In genomic region chr10:64861439-64861838, GRCm38 (mm10) we compare ENCODE assay signal across 12 mouse cellular contexts.
A peak's percentile ranks its signal among the peaks of the same experiment; 100 is the strongest.
DNase-seq lines count a peak whose midpoint lies in the region; ATAC-seq and TF ChIP-seq lines count a peak whose summit lies in the region.
"Had no signal": no experiment of that assay in that cellular context is flagged by ENCODE, and none has a peak within 500 bp of the region (broad histone marks: within the 10 kb centered on the region; RNA-seq: fewer than 3 reads in every experiment).

No protein-coding gene starts in this region.

- H3K27ac ChIP-seq in kidney, embryonic 16.5 days (ENCODE audit: low read length): no peak overlapping the region
- H3K27ac ChIP-seq in CH12.LX (ENCODE audit: insufficient read depth, low read depth): no peak overlapping the region
- H3K27ac ChIP-seq: embryonic facial prominence, embryonic 15.5 days; liver, embryonic 13.5 days had no signal

- no peak overlapping the region for H3K4me3 ChIP-seq in kidney, embryonic 16.5 days (ENCODE audit: low read length)
- H3K4me3 ChIP-seq in CH12.LX (replicated peaks in 1 of 3; ENCODE audit: low read depth in 2 of 3, low read length in 2 of 3, poor library complexity in 1 of 3): no peak overlapping the region
- H3K4me3 ChIP-seq: embryonic facial prominence, embryonic 15.5 days; liver, embryonic 13.5 days; megakaryocyte, embryonic 14.5 days had no signal

- H3K27me3 ChIP-seq in kidney, embryonic 16.5 days (ENCODE audit: insufficient read depth, low read length): no peaks in the 10 kb centered on the region
- no peaks in the 10 kb centered on the region for H3K27me3 ChIP-seq in CH12.LX (replicated peaks)
- H3K27me3 ChIP-seq: embryonic facial prominence, embryonic 15.5 days; liver, embryonic 13.5 days; megakaryocyte, embryonic 14.5 days had no signal

- no peak overlapping the region for H3K4me2 ChIP-seq in kidney, embryonic 16.5 days (replicated peaks; ENCODE audit: low read depth, low read length)
- H3K4me2 ChIP-seq in CH12.LX (ENCODE audit: insufficient read depth, low read depth, poor library complexity, severe bottlenecking): no peak overlapping the region
- H3K4me2 ChIP-seq: embryonic facial prominence, embryonic 15.5 days; liver, embryonic 13.5 days had no signal

- no peaks in the 10 kb centered on the region for H3K36me3 ChIP-seq in kidney, embryonic 16.5 days (ENCODE audit: insufficient read depth, low read length)
- no peaks in the 10 kb centered on the region for H3K36me3 ChIP-seq in CH12.LX (replicated peaks in 1 of 2; ENCODE audit: control insufficient read depth in 1 of 2, insufficient read depth in 1 of 2, low read length in 1 of 2)
- H3K36me3 ChIP-seq: embryonic facial prominence, embryonic 15.5 days; liver, embryonic 13.5 days had no signal

- peak; percentile 11 for DNase-seq in adrenal gland, postnatal 14 days
- no peak for DNase-seq in adrenal gland, postnatal 4 days (ENCODE audit: low spot score in 2 of 2)
- peak; percentile 12 to 60 for DNase-seq in kidney, adult 8-10 months
- peak; percentile 12 for DNase-seq in CH12.LX (ENCODE audit: extremely low read depth)
- DNase-seq in cerebellum, postnatal 10 days: peak; percentile 58 to 61
- no peak for DNase-seq in gastrocnemius, postnatal 36 days
- no peak for DNase-seq in heart, adult 9 months (ENCODE audit: low spot score in 2 of 2)
- DNase-seq: heart, adult 11 months; liver, embryonic 13.5 days had no signal

- peak; percentile 5 for TF ChIP-seq RAD21 in CH12.LX (IDR thresholded peaks at IDR 0.05; ENCODE audit: low read depth, low read length)

- dilution Hi-C loops in CH12.LX (cut with MboI; ENCODE audit: extremely low pct_ligation_motif_present, extremely low pct_unique_long_range_greater_than_20kb, low sequenced_read_pairs): no loop called here

- no peak for TF ChIP-seq POLR2A in CH12.LX (IDR thresholded peaks at IDR 0.05; ENCODE audit: low read depth, low read length)

- H3K9me3 ChIP-seq in kidney, embryonic 16.5 days (ENCODE audit: low read length): no peaks in the 10 kb centered on the region
- no peaks in the 10 kb centered on the region for H3K9me3 ChIP-seq in CH12.LX (replicated peaks; ENCODE audit: low read length)
- H3K9me3 ChIP-seq: embryonic facial prominence, embryonic 15.5 days; liver, embryonic 13.5 days; megakaryocyte, embryonic 14.5 days had no signal

- no peak overlapping the region for H3K9ac ChIP-seq in kidney, embryonic 16.5 days (replicated peaks; ENCODE audit: low read length)
- no peak overlapping the region for H3K9ac ChIP-seq in CH12.LX (ENCODE audit: insufficient read depth, low read depth)
- H3K9ac ChIP-seq: embryonic facial prominence, embryonic 15.5 days; liver, embryonic 13.5 days had no signal

- 89% methylated on average over 2 of the region's 2 CpGs for WGBS in kidney, embryonic 16.5 days

- no peak for TF ChIP-seq EP300 in CH12.LX (IDR thresholded peaks at IDR 0.05; ENCODE audit: low read length)

- in situ Hi-C loops in CH12.LX (cut with MboI; ENCODE audit: low pct_ligation_motif_present, low pct_unique_long_range_greater_than_20kb, low sequenced_read_pairs): no loop called here

- peak in 1 of 2 experiments; percentile 16; a peak in 1 of 4 replicates for TF ChIP-seq CTCF in CH12.LX (conservative IDR thresholded peaks at IDR 0.05 in 1 of 2, IDR thresholded peaks at IDR 0.05 in 1 of 2; ENCODE audit: low read depth in 2 of 2, low read length in 2 of 2)

- intact Hi-C loops in gastrocnemius, postnatal 36 days (cut with DNase I): no loop called here

- H3K4me1 ChIP-seq in kidney, embryonic 16.5 days (ENCODE audit: insufficient read depth, low read length): no peaks in the 10 kb centered on the region
- no peaks in the 10 kb centered on the region for H3K4me1 ChIP-seq in CH12.LX (ENCODE audit: control insufficient read depth in 1 of 2, insufficient read depth in 2 of 2)
- H3K4me1 ChIP-seq: embryonic facial prominence, embryonic 15.5 days; liver, embryonic 13.5 days; megakaryocyte, embryonic 14.5 days had no signal

- ATAC-seq in kidney, embryonic 16.5 days (ENCODE audit: low FRiP score, low TSS enrichment): no peak

- no peaks in the 10 kb centered on the region for H3K79me2 ChIP-seq in CH12.LX (replicated peaks; ENCODE audit: control insufficient read depth, extremely low read depth, insufficient read depth, poor library complexity, severe bottlenecking)

TF ChIP-seq in CH12.LX, 34 proteins besides CTCF, POLR2A, EP300 and RAD21:
- no peak for TF ChIP-seq JUN (IDR thresholded peaks at IDR 0.05; ENCODE audit: insufficient read depth, low read depth, low read length)
- no peak for TF ChIP-seq MAFK (IDR thresholded peaks at IDR 0.05; ENCODE audit: insufficient replicate concordance, low read length)
- no peak for TF ChIP-seq SIN3A (IDR thresholded peaks at IDR 0.05; ENCODE audit: low read length)
TF ChIP-seq in CH12.LX: peak in this region for 0.

Comparison
In these comparisons a context has a peak if more than half of its experiments do, and no peak if none do; other contexts are left out.
1. DNase-seq: peak in adrenal gland, postnatal 14 days (single experiment), kidney, adult 8-10 months (2 of 2), CH12.LX (single experiment) and cerebellum, postnatal 10 days (2 of 2); none in adrenal gland, postnatal 4 days (0 of 2), gastrocnemius, postnatal 36 days (0 of 2) and heart, adult 9 months (0 of 2).